Mouse (Mus musculus) layer of hippocampus, adult 9-10 months (tissue): ENCODE results near the gene Ociad2.
A peak's percentile ranks its signal among the peaks of the same experiment; 100 is the strongest.

Experiments
- DNase-seq: peaks from one replicate; pipeline ENCODE4 v3.0.0; 2022; ENCODE audit warnings: low spot score

Gene Ociad2

DNA sequence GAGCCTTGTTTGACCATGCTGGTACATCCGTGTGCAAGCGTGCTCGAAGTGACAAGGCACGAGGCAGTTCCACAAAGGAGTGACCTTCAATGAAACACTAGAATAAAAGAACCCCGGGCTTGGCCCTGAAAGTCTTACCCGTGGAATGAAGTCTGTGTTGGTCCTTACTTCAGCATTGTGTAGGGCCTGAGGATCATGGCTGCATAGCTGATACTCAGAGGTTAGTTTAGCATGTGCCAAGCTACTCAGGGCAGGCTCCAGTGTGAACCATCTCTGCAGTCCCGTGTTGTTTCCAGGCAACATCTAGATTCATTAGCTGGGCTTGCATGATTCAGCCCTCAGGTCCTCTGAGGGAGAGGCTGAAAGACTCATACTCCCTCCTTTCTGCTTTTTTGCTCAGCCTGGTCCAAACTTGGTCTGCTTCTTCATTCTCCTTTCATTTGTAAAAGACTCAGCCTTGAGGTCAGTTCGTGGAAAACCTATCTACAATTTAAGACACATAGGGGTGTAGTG, at the start of gene Ociad2:
Ociad2 (minus strand) TSS at position 306 of the 513 bp plus-strand sequence.
- no peak for DNase-seq

DNA sequence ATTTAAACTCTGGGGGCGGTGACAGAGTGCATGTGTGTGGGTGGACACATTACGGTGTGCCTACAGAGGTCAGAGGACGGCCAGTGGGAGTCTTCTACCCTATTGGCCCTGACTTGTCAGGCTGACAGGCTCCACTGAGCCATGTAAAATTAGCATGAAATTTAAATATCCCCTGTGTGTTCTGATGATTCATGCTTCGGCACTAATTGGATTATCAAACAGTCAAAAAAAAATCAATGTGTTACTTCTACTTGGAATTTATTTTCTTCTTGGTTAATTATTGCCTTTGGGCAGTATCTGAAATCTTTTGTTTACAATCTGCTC, 42.8 kb upstream of the Ociad2 start:
- no peak for DNase-seq

DNA sequence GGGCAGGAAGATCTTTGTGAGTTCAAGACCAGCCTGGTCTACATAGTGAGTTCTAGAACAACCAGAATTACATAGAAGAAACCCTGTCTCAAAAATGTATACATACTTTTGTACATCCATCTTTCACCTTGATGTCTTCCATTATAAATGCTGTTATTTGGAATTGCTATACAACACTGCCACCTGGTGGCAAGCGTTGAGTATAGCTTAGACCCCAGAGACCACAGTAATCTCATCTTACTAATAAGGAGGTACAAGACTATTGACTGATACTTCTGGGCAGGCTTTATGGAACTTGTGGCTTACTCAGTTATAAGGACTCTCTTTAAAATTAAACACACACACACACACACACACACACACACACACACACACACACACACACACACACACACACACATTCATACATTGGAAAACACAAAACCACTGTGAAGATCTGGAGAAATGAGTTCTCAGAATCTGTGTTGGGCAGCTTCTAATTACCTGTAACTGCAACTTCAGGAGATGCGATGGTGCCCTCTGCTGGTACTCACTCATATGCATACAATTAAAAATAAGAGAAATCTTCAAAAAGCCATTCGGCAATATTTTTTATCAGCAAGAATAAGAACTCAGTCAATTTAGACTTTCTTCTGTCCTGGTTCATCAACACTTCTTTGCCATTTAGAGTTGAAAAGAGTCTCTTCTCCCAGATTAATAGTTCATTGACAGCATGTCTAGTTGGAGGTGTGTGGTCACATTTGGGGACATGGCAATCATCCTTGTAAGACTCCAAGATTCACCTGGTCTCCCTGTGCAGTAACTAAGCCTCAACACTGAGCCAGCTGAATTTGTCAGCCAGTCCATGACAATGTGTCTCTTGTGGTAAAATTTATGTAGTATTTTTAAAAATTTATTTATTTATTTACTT, 42.2 kb upstream of the Ociad2 start:
- DNase-seq: peak; percentile 74

DNA sequence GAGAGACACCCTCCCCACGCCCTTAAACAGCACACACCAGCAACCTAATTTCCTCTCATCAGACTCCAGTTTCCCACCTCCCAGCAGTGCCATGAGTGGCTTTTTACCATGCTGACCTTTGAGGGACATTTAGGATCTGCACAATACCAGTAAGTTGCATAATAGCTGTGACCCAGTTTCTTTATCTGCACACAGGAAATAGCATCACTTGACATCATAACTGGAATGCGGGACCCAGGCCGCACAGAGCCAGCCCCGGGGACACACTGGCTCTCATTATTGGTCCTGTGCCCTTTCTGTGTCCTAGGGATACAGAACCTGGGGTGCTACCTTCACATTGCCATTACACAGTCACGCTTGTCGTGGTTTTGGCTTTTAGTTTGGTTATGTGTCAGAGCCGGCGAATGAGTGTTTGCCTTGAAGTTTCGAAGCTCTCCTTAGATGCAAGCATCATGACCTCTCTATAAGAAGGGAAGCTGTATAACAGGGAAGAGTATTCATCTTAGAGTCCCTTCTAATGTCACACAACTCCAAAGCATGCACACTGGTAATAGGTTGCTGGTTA, 41.2 kb upstream of the Ociad2 start:
- no peak for DNase-seq

DNA sequence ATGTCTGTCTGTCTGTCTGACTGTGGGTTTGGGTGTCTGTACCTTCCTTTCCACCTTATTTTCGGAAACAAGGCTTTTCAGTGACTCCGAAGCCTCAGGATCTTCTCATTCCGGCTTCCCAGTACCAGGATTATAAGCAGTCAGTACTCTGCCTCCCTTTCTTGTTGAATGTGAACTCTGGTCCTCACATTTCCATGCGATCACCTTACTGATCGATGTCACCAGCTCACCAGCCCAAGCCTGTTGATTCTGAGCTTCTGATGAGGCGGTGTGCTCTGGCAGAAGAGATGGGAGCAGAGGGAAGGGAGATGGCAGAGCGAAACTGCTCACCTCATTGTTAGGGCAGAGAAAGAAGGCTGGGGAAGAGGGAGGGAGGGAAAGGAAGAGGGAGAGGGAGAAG, 40.7 kb upstream of the Ociad2 start:
- no peak for DNase-seq

DNA sequence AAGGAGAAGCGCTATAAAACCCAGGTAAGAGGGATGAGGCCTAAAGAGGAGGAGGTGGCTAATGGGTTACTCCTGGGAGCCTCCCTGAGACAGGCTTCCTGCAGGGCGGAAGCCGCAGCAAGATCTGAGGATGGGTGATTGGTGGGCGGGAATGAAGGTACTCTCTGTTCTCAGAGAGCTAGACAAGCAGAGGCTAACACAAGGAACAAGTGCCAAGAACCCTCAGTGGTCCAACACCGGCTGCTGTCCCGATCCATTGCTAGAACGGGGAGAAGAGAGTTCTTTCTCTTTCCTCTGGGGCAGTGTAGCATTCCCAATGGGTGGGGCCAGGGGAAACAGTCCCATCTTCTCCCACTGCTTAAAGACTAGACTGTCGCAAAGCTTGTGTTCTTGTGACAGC, 40.0 kb upstream of the Ociad2 start:
- DNase-seq: no peak

DNA sequence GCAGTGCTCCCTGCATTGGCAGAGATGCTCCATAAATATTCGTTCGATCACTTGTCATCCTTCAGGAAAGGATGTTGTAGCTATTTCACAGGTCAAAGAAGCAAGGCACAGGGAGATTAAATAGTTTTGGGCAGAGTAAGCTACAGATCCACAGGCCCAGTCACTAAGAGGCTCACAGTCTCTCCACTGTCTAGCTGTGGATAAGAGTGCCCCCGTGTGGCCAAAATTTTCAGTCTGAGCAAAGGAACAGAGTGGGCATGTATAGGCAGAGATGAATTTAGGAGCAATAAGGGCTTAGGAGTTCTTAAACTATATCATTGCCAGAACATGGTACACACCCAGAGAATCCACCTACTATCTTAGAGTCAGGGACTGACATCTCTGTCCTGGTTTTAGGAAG, 39.1 kb upstream of the Ociad2 start:
- peak; percentile 88 for DNase-seq

DNA sequence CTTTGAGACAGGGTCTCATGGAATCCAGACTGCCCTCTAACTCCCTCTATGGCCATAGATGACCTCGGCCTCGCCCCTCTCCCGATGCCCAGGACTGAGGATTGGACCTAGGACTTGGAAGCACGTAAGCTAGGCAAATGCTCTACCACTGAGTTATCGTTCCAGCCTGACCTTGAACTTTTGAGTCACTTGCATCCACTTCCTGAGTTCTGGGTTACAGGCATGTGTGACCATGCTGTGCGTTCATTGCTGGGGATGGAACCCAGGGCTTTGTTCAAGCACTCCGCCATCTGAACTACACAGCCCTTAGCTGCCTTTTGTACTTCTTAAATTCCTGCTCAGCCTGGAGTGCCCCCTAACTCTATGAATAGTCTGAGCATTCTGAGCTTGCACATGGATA, 35.7 kb upstream of the Ociad2 start:
- DNase-seq: no peak

DNA sequence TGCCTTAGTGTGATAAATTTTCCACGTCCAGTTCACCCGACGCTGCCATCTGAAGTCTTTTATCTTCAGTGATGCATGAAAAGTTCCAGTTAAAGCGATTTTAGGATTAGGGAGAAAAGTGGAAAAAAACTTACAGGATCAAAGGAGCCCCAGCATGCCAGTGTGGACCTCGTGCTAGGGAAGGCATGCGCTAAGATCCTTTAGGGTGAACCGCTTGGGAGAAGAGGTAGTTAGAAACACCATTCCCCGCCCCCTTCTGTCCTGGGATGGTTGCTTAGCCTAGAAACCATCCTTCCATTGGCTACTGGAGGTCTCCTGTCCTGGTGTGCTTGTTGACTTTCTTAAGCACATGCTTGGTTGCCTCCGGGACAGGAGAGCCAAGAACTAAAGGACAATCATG, 35.2 kb upstream of the Ociad2 start:
- DNase-seq: no peak

DNA sequence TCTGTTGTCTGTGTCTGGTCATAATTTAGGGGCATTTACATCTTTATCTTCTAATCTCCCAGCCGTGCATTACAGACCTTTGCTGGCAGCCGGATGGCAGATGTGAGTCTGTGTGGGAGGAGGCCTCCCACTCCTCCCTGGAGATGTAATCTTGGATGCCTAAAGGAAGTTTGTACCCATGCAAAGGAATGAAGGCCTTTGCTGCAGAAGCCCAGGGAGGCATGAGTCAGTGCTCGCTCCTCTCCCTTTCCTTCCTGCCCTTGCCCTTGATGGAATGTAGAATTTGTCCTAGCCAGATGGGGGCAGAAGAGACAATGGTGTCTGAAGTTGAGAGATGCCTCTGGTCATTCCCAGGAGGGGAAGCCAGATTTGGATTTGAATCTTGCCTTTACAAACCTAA, 32.4 kb upstream of the Ociad2 start:
- no peak for DNase-seq

DNA sequence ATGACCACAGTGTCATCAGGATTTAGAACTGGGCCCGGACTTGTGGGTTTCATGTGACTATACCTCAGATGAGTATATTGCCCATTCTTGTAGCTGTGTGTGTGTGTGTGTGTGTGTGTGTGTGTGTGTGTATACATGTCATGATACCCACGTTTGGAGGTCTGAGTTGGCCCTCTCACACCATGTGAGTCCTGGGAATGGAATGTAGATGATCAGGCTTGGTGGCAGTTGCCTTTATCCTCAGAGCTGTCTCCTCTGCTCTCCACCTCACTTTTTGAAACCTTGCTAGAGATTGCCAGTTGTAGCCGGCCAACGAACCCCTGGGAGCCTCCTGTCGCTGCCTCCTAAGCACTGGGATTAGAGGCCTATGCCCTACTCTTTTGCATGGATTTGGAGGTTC, 31.8 kb upstream of the Ociad2 start:
- DNase-seq: no peak

DNA sequence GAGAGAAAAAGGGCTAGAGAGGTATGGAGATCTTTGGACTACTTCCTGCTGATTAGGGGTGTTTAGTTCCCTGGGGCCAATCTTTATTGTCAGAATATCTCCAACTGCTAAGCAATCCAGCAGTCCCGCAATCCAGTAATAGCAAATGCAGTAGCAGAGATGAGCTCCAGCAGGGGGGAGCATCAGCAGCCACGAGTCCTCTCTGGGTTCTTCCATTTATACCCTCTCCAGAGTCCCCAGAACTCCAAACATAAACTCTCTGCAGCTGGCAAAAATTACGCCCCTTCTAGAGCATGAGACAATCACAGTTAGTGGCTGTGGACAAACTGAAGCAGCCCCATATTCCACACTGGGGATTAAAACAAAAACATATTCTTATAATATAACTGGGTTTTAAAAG, 28.9 kb upstream of the Ociad2 start:
- DNase-seq: no peak

DNA sequence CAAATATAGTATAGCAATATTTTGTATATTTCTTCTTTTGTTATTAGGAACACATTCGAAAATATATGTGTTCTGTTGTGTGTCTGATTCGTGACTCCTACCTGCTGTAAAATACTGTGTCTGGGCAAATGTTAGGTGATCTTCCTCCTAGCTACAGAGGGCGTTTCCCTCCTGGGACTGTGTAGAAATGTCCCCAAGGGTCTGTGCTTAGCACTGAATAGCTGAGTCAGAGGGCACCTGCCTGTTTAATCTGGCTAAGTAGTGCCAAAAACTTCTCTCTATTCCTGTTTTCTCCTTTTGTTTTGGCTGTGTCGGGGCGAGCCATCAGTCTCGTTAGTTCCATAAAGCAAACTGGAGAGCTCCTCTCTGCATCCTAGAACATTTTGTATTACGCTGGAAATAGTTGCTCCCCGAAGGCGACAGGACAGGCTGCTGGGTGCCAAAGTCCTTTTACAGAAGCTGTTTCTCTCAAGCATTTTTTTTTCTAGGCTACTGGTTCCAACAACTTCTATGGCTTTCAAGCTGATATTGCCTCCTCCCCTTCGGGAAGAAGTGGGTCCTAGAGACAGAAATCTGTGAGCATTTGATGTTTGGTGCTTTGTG, 28.1 kb upstream of the Ociad2 start:
- DNase-seq: no peak

DNA sequence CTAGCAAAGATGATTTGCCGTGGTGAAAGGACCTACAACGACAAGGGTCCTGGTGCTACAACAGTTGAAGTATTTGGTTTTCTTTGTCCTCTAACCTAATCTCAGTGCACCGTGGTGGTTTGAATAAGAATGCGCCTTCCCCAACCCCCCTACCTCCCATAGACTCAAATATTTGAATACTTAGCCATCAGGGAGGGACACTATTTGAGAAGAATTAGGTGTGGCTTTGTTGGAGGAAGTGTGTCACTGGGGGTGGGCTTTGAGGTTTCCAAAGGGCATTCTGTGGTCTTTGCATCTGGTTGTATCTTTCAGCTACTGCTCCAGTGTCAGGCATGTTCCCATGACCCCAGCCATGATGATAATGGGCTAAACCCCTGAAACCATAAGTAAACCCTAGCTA, 27.1 kb upstream of the Ociad2 start:
- DNase-seq: no peak

DNA sequence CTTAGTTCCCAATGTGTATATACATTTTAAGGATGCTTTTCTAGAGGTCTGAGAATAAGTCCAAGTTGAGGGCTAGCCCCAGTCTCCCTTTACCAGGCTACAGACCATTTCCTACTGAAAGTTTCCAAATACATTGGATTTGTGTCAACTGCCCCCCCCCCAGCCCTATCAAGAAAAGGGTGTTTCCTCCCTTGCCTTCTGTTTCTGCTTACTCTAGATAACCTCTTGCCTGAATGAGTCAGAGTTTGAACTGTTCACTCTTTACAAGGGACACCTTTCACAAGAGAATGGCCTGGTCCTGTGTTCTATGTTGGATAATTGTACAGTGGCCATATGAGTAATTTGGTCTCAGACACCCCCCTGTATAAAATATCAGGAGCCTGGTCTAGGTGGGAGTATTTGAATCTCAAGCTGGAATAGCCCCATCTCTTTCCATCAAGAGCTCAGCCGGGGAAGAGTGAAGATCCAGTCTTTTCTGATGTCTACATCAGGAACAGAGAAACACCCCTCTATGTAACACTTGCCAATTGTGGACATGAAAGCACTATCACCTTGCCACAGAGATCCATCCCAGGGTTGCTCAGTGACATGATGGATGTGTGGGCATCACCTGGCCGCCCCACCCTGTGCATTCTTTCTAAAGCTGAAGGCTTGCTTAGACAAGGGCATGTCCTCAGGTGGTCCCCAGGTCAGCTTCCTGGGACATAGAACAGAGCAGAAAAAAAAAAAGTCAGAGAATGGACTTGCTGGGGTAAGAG, 23.5 kb upstream of the Ociad2 start:
- no peak for DNase-seq

DNA sequence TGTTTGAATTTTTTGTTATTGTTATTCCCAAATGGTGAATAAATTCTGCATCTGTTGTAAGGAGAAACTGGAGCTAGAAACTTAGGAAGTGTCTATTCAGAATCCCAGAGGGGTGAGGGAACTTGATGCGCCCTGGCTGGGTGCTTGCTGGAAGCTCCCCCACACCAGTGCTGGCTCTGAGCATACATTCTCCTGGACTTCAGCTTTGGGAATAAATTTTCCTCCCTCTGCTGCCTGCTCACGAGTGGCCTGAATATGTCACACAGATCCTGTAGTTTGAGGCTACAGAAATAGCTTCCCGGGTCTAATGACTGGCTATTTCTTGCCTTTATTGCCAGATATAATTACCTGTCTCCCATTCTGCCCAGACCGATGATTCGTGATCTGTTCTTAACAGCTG, 22.0 kb upstream of the Ociad2 start:
- no peak for DNase-seq

DNA sequence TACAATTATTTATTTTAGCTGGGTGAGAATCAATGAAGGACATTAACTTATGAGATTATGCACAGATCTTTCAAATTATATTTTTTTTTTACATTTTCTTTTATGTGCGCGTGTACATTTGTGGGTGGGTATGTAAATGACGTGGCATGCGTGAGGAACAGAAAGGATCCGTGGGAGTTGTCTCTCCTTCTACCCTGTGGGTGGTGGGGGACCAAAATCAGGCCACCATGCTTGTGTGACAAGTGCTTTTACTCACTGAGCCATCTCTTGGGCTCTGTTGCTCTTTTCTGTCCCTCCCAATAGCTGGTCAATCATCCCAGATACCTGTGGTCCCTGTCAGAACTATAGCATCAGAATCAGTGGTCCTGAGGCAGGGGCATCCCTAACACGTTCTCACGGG, 21.5 kb upstream of the Ociad2 start:
- DNase-seq: no peak

DNA sequence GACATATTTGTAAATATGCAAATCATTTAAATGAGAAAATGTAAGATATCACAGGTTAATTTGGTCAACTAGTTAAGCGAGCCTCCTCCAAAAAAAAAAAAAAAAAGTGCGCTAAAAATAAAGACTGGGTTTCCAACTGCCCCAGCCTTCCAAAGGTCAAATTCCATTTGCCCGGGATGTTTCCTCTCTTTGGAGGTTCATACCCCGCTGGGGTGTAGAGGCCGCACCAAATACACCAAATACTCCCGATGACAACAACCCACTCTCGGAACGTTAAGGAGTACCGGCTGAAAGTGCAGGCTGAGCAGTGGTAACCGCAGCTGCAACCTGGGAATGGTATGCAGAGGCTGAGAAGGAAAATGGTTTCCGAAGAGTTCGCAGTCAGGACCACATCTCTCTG, 19.4 kb upstream of the Ociad2 start:
- DNase-seq: no peak

DNA sequence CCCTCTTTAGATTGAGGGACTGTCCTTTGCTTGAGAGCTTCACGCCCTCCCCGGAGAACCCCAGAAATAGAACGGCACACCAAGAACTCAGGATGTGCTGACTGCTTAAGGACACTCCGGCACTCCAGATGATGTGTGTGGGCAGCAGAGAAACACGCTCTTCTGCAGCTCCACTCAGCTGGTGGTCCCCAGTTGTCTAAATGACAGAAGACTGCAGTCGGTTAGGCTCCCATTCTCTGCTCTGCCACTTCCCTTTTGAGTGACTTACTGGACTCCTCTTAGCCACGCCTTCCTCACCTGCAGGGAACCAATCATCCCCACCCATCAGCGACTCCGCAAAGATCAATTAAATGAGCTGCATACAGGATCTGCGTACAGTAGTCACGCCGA, 18.9 kb upstream of the Ociad2 start:
- DNase-seq: no peak

DNA sequence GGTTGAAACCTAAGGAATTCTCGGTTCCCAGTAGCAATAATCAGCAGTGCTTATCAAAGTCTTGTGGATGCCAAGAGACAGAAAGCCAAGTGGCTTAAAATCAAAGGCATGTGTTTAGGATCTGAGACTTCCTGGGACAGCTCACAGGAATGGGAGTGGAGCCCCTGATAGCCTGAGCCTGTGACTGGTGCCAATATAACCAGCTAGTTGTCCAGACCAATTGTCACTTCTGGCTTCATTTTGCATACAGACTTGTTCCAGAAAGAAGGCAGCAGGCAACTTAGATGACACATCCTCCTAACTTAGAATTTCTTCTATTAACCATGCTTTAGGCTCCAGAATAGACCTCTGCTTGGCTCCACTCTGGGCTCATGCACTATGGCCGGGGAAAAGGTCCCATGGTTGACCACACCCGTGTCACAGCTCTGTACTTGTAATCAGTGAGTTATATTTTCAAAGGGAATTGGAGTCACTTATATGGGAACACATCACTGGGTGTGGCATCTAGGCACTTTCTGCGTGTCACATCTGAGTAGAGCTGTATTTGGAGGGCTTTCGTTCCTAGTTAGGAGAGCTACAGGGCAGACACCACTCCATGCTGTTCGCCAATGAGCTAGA, 18.4 kb upstream of the Ociad2 start:
- no peak for DNase-seq

DNA sequence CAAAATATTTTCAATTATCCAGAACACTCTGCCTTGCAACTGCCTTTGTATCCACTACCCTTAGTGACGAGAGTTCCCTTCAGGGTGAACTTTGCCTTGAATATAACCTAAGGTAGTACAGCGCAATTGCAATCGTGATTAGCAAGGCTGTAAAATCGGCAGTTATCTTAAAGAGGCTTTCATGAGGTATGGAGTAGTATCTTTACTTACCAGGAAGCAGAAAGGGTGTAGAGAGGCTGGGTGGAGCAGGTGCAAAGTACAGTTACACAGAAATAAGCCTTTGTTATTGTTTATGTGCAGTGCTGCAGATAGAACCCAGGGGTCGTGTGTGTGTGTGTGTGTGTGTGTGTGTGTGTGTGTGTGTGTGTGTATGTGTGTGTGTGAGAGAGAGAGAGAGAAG, 14.6 kb upstream of the Ociad2 start:
- DNase-seq: no peak

DNA sequence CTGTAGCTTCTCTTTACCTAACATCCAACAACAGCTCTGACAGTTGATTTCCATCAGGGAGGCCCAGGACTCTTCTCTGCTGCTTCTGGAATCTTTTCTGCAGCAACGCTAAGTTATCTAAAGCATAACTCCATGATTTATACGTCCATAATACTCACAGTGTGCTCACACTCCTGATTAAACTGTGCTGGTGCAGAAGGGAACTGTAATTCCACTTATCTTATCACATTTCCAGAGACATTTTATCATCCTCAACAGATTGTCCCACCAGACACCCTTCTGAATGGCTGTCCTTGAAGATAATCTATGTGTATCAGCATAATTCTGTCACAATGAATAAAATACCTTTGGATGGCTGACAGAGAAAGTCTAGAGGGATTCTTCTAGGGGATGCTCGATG, 13.2 kb upstream of the Ociad2 start:
- DNase-seq: no peak
